Mouse (Mus musculus): ENCODE measurements around the gene Slc13a2. TPM values are rescaled to one million over a fixed set of nuclear protein-coding genes. Genes with fewer than 3 reads are reported as not detected.

Slc13a2 gene
- total RNA-seq, 4 experiments from 2014 or later = not detected

GRCm38 (mm10) chr11:78355471-78356238, 66.4 kb downstream of the Slc13a2 start:
- no peak for DNase-seq (ENCODE audit: low spot score in 2 of 2)

- DNase-seq (ENCODE audit: low spot score in 2 of 2) = no peak
Observed at GRCm38 (mm10) chr11:78354905-78355304, 67.1 kb downstream of the Slc13a2 start.

GRCm38 (mm10) chr11:78353081-78353480, 68.9 kb downstream of the Slc13a2 start:
- DNase-seq (ENCODE audit: low spot score in 2 of 2) = no peak

- DNase-seq (ENCODE audit: low spot score in 2 of 2) = no peak
Observed at GRCm38 (mm10) chr11:78349441-78350358, 72.3 kb downstream of the Slc13a2 start.

GRCm38 (mm10) chr11:78348474-78348873, 73.5 kb downstream of the Slc13a2 start:
- DNase-seq (ENCODE audit: low spot score in 2 of 2) = no peak

- no peak for DNase-seq (ENCODE audit: low spot score in 2 of 2)
Observed at GRCm38 (mm10) chr11:78347908-78348307, 74.1 kb downstream of the Slc13a2 start.

Other genes starting within 250 kb of the Slc13a2 start
- under 1 TPM; 0.19 to 0.73 (median 0.50) TPM for gene Nek8, start 245.5 kb downstream of the Slc13a2 start, total RNA-seq (2022)
- gene Tlcd1, start 245.5 kb downstream of the Slc13a2 start, total RNA-seq (2022) = 1 to 10 TPM in 1 of 4 experiments, under 1 TPM in 3; 0.56 to 1.7 (median 0.64) TPM
- gene Rpl23a, start 238.6 kb downstream of the Slc13a2 start, total RNA-seq (2022) = 100 to 1,000 TPM; 671 to 835 (median 744) TPM
- gene Rab34, start 233.8 kb downstream of the Slc13a2 start, total RNA-seq (2022) = 1 to 10 TPM; 1.6 to 5.5 (median 3.4) TPM
- under 1 TPM; 0.34 to 0.88 (median 0.52) TPM for gene Proca1, start 228.8 kb downstream of the Slc13a2 start, total RNA-seq (2022)
- 10 to 100 TPM; 46.6 to 51.5 (median 47.2) TPM for gene Sdf2, start 176.5 kb downstream of the Slc13a2 start, total RNA-seq (2022)
- gene Supt6, start 176.2 kb downstream of the Slc13a2 start, total RNA-seq (2022) = 10 to 100 TPM; 27.8 to 33.0 (median 31.7) TPM
- 100 to 1,000 TPM; 211 to 289 (median 233) TPM for gene 2610507B11Rik, start 160.5 kb downstream of the Slc13a2 start, total RNA-seq (2022)
- under 1 TPM; 0.13 to 0.49 (median 0.16) TPM for gene BC030499, start 131.4 kb downstream of the Slc13a2 start, total RNA-seq (2022)
- gene Spag5, start 120.7 kb downstream of the Slc13a2 start, total RNA-seq (2022) = 1 to 10 TPM; 2.2 to 2.8 (median 2.6) TPM
- gene Aldoc, start 99.2 kb downstream of the Slc13a2 start, total RNA-seq (2022) = 1 to 10 TPM; 1.5 to 2.2 (median 1.7) TPM
- 10 to 100 TPM; 19.1 to 25.1 (median 21.3) TPM for gene Pigs, start 93.8 kb downstream of the Slc13a2 start, total RNA-seq (2022)
- 10 to 100 TPM in 1 of 4 experiments, 1 to 10 TPM in 3; 5.3 to 14.9 (median 8.4) TPM for gene Unc119, start 78.7 kb downstream of the Slc13a2 start, total RNA-seq (2022)
- gene Foxn1, start 35.7 kb downstream of the Slc13a2 start, total RNA-seq (2022) = not detected
- under 1 TPM; 0.47 to 0.56 (median 0.50) TPM for gene Slc46a1, start 43.5 kb upstream of the Slc13a2 start, total RNA-seq (2022)
- gene Sarm1, start 75.5 kb upstream of the Slc13a2 start, total RNA-seq (2022) = under 1 TPM; 0.40 to 0.77 (median 0.49) TPM
- 10 to 100 TPM in 1 of 4 experiments, 1 to 10 TPM in 3; 5.7 to 11.1 (median 6.7) TPM for gene Vtn, start 76.9 kb upstream of the Slc13a2 start, total RNA-seq (2022)
- gene Sebox, start 81.2 kb upstream of the Slc13a2 start, total RNA-seq (2022) = not detected
- 10 to 100 TPM; 11.0 to 16.0 (median 14.4) TPM for gene Tmem199, start 90.0 kb upstream of the Slc13a2 start, total RNA-seq (2022)
- gene Poldip2, start 90.0 kb upstream of the Slc13a2 start, total RNA-seq (2022) = 100 to 1,000 TPM in 1 of 4 experiments, 10 to 100 TPM in 3; 95.0 to 105 (median 98.5) TPM
- 10 to 100 TPM; 44.2 to 54.5 (median 48.9) TPM for gene Tnfaip1, start 114.1 kb upstream of the Slc13a2 start, total RNA-seq (2022)
- 10 to 100 TPM; 12.7 to 21.1 (median 17.3) TPM for gene Ift20, start 114.1 kb upstream of the Slc13a2 start, total RNA-seq (2022)
- gene Tmem97, start 128.6 kb upstream of the Slc13a2 start, total RNA-seq (2022) = 1 to 10 TPM; 1.2 to 1.6 (median 1.5) TPM